Mouse (Mus musculus) gastrocnemius, postnatal 14 days (tissue): Measurements from ENCODE around the gene Bcar3. TPM values are rescaled to one million over a fixed set of nuclear protein-coding genes. Genes with fewer than 3 reads are reported as not detected.

Source experiments
- DNase-seq: peaks from one replicate; pipeline ENCODE4 v3.0.0; 2021; ENCODE audit warnings: mixed read lengths
- intact Hi-C: fragments of 180-260 bp; cut with DNase I; formaldehyde crosslinking; loops from one replicate; pipeline ENCODE4 v1.15.1; 2025; ENCODE audit warnings: low total_unique reads
- total RNA-seq, 2 experiments: library from RNA; stranded (reverse); gene quantifications; 2 replicates each; pipeline ENCODE4 v1.2.3; 2021

Bcar3 gene
- total RNA-seq, 2 experiments from 2014 or later = 8.3 to 9.5 TPM

DNA sequence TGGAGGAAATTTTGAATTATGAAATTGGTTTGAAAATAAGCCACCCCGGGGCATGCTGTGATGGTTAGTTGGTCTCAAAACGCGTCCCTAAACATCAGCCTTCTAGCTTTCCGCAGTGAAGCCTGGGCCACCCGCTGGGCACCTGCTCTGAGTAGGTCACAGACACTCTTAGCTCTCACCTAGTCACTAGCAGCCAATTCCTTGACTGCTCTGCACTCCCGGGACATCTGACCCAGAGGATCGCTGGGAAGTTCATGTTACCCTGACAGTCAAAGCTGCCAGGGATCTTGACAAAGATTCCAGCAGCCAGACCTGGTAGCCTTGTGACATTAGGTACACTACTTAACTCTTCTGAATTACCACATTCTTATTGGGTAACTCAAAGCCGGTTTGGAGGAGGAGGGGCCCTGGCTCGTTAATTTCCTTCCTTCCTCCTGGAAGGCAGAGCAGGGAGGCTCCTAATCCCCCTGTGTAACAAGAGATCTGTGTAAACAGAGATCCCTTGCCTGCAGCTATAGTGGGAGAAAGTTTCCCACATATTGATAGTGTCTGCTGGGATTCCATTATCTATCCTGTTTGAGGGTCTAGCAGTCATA lies 139.0 kb downstream of the Bcar3 start:
- DNase-seq = no peak
- intact Hi-C loops = no loop called here

DNA sequence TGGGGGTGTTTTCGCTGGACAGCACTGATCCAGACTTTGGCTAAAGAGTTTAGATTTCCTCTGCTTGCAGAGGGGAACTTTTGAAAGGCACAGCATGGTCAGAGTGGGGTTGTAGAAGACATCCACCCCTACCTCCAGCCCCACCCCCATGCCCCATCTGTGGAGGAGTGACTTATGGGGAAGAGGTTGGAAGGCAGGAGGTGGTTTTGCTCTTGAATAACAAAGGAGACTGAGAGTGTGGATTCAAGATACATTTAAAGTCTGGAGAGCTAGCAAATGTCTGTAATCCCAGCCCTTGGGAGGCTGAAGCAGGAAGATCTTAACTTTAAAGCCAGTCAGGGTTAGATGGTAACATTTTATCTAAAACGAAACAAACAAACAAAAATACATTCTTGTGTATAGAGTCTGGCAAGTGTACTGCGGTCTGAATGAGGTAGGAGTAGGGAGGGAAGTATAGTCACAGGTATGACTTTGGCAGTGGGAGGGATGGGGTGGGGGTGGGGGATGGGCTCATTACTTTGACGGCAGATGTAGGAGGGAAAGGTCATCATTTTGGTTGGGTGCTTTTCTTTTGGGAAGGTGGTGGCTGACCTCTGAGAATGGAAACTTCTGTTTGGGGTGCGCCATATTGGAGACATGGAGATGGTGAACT lies 140.2 kb downstream of the Bcar3 start:
- intact Hi-C loops = no loop called here
- no peak for DNase-seq

DNA sequence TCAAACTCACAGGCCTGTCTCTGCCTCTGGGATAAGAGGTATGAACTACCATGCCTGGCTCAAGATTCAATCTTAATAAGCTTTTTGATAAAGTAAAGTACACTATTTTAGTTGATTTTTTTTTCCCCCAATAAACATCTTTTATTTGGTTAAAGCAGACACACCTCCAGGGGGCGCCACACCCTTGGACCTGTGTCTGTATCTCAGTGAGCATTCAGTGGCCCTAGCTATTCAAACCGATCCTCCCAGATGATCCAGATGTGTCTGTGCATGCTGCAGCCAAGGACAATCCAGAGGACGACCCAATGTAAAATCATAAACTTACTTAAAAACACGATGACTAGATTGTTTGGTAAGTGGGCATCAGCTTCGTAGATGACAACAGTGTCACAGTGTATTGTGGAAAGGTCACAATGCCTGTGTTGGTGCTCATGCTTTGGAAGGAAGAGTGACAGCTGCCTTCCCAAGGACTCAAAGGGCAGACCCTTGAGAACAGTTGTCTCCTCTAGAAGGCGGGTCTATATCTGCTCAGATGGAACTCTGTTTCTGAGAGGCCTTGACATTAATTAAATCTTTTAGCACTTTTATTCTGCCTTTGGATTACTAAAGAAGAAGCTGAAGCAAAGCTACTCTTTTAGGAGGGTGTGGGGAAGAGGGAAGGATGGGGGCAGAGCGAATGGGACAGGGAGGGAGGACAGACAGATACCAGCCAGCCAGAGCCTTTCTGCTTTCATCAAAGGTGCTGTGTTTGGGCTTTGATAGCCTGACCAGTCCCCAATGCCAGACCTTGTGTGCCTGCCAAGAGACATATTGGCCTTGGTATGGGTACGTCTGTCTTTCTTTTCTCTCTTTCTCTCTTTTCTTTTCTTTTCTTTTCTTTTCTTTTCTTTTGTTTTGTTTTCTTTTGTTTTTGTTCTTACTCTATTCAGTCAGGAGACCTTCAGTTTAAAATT lies 141.3 kb downstream of the Bcar3 start:
- intact Hi-C loops = no loop called here
- DNase-seq = no peak

DNA sequence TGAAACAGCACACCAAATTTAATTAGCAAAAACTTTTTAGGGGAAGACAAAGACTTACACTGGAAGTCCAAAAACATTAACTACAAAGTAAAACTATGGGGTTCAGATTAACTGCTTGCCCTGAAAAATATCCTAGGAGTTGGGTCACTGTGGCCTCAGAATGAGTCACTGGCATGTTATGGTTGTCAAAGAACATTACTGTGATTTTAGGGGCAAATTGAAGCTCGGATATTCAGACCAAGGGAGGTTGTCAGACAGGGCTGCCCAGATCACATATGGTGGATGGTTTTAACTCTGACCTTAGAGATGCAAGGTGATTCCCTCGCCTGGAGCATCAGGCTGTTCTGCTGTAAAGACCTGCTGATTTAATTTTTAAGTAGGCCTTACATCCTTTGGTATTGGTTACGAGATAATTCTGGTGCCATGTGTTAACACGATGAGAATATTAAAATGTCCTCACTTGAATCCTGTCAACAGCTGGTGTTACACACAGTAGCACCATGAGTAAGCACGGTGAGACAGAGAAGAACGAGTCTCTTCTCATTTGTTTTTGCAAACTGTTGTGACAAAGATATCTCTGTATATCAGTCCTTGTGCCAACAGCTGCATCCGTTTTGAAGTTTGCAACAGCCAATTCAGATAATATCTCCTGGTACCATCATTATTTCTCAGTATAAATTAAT lies 144.3 kb downstream of the Bcar3 start:
- no peak for DNase-seq
- intact Hi-C loops = no loop called here

DNA sequence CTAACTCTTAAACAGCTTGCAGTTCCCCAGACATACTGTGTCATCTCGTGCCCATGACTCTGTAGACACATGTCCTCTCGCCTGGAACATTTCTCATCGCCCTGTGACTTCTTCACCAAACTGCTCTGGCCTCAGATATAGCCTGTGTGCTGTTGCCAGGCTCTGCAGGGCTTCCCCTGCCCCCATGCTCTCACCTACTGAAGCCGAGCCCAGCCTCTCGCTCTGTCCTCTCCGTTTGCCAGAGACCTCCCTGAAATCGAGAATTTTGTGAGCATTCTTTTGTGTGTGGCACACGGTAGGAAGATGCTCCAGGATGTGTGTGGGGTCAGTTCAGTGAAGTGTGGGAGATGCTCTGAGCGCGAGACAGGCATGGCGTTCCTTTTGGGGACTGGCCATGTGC lies 151.8 kb downstream of the Bcar3 start:
- no peak for DNase-seq
- intact Hi-C loops = no loop called here

DNA sequence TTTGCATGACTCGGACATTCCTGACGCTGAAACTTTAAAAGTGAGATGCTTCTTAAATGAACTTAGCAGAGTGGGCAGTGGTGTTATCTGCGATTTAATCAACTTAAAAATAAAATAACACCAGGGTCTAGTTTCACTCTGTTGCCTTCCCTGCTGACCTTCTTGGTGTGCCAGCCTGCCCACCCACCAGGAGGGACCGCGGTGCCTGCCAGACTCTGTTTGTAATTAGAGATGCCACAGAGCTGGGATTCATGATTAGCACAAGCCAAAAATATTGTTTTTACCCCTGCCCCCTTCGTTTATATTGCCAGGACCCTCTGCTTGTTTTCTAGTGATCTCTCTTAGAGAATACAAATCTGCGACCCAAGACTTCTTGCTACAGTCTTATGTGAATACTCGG lies 152.7 kb downstream of the Bcar3 start:
- intact Hi-C loops = no loop called here
- DNase-seq = no peak

DNA sequence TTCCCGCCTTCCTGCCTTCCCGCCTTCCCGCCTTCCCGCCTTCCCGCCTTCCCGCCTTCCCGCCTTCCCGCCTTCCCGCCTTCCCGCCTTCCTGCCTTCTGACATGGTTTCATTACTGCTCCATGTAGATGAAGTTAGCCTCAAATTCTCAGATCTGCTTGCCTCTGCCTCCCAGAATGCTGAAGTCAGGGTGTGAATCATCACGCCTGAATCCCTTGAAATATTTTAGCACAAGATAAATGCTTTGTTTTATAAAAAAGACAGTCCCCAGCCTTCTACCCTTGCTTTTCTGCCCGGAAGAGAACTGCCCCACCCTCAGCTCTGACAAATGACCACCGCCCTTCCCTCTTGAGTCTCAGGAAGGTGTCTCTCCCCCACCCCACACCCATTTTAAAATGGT lies 154.3 kb downstream of the Bcar3 start:
- DNase-seq = no peak
- intact Hi-C loops = no loop called here

DNA sequence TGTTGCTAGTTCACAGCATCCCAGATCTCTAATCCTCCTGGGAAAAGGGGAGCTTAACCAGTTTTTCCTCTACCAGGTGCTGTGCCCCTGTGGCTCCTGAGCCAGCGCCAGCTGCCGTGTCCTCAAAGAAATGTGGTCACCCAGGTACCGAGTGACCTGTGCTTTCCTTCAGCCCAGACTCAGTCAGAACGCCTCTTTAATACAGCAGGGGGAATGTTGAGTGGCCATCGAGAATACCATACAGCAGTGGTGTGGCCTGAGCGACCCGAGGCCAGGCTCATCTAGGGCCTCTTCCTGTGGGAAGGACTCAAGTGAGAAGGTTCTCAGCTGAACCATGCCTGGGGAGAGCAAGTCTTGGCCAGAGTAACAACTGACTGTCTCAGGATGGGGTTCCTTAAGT lies 156.1 kb downstream of the Bcar3 start:
- intact Hi-C loops = no loop called here
- no peak for DNase-seq

DNA sequence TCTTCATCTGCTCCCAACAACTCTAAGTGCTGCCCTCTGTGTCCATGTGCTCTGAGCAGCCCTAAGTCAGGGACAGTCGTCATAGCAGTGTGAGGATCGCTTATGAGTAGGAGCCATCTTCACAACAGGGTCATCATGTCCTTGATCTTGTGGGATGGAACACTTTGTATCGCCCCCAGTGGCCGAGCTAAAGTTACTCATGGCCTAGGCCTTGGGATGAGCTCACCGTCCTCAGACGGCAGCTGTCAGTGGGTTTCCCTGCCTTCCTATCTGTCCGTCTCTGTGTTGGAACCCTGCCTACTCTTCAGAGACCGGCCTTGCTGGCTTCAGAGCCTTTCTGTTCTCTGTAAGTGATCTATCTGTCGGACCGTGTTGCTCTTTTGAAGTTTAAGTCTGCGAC lies 159.9 kb downstream of the Bcar3 start:
- intact Hi-C loops = no loop called here
- no peak for DNase-seq

DNA sequence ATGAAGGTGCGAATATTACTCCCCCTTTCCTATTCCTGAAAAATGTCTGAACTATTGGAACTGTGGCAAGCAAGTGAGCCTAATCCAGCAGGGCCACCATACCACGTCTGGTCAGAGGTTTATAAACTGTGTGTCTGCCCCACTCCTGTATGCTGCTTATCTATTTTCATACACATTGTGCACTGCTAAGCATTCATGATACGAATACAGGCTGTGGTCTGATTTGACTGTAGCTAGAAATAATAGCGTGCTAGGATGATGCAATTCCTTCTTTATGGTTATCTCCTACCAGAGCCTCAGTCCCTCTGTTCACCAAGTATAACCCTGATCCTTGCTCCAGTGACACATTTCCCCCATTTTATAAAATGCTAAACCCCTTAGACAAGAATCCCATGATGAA lies 162.2 kb downstream of the Bcar3 start:
- DNase-seq = no peak
- intact Hi-C loops = loop anchor here (5.0 kb wide), 1 partner anchor 34 kb away; no protein-coding TSS in a partner anchor

DNA sequence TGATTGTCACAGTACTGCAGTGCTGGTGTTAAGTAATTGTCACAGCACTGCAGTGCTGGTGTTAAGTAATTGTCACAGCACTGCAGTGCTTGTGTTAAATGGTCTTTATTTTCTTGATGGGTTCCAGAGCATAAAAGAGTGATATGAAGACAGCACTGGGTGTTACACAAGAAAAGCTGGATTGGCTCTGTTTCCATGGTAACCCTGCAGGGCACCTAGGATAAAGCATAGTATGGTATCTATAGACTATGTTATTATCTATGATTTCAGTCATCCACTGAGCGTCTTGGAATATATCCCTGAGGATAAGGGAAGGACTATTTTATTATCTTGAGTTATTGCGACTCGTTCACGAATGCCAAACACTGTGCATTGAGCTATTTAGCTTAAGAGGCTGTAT lies 162.9 kb downstream of the Bcar3 start:
- no peak for DNase-seq
- intact Hi-C loops = loop anchor here (5.0 kb wide), 1 partner anchor 35 kb away; no protein-coding TSS in a partner anchor

DNA sequence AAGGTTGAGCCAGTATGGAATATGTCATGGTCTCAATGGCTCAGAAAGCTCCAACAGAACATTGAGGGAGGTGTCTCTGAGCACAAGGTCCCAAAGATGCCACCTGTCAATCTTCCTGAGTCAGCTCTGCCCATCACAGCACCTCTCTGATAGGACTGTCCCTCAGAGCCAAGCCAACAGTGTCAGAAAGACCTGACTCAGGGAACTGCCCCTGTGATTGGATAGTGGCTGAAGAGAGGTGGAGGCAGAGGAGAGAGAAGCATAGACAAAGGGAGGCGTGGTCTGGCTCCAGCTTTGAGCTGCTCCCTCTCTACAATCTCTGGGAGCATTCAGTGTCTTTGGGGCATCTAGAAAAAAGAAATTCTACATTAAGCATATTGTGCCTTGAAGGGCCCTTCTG lies 163.8 kb downstream of the Bcar3 start:
- no peak for DNase-seq
- intact Hi-C loops = loop anchor here (5.0 kb wide), 1 partner anchor 35 kb away; no protein-coding TSS in a partner anchor

DNA sequence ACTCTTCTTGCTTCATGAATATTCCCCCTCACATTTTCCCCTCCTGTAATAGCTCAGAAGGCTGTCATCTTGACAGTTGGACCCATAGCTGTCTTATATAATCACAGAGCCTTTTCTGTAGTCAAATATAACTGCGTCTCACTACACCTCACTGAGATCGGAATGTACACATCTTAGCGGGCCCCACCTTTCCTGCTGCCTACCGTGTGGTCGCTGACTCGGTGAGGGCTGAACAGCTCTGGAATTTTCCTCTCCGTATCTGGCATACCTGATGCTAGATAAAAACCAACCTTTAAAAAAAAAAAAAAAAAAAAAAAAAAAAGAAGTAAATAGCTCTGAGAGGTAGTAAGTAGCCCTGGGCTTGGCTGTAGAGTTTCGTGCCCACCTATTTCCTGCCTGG lies 164.8 kb downstream of the Bcar3 start:
- intact Hi-C loops = loop anchor here (5.0 kb wide), 1 partner anchor 36 kb away; no protein-coding TSS in a partner anchor
- DNase-seq = no peak

DNA sequence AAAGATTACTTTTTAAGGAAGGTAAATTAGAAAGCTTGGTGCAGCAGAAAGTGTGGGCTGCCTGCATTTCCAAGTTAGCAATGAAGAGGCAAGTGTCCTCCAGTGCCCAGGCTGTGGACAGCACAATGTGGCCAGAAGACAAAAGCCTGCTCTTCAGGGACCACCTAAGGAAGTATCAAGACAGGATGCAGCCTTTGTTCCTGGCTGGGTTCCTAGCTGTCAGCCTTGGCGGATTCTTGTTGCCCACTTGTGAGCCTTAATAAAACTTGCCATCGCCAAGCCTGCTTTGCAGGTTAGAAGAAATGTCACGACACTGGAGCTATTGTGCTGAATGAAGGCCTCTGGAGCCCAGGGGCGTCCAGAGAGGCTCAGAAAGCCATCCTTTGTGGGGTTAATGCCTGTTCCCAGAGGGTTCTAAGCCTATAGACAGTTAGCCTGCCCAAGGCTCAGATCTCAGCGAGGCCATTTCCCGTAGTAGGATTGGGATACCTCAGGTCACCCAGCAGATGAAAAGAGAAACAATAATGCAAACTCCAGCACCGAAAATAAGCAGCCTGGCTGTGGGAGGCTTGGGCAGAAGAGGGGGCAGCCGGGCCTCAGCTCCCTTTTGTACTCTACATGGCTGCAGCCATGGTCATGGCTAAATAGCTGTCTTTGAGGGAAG lies 167.0 kb downstream of the Bcar3 start:
- intact Hi-C loops = no loop called here
- DNase-seq = no peak

DNA sequence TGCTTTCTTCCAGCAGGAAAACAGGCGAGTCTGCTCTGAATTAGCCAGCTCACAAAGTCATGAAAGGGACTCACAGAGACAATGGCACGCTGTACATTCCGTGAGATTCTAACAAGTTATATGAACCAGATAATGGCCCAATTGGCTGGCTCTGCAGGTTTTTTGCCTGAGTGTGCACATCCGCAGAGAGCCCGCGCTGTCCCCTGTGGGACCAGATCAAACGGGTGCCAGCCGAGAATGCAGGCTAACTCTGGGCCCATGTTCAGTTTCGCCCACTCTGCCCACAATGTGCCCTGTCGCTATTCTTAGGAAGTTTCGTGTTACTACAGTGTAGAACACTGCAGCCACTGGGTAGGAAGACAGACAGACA lies 167.6 kb downstream of the Bcar3 start:
- DNase-seq = no peak
- intact Hi-C loops = no loop called here

DNA sequence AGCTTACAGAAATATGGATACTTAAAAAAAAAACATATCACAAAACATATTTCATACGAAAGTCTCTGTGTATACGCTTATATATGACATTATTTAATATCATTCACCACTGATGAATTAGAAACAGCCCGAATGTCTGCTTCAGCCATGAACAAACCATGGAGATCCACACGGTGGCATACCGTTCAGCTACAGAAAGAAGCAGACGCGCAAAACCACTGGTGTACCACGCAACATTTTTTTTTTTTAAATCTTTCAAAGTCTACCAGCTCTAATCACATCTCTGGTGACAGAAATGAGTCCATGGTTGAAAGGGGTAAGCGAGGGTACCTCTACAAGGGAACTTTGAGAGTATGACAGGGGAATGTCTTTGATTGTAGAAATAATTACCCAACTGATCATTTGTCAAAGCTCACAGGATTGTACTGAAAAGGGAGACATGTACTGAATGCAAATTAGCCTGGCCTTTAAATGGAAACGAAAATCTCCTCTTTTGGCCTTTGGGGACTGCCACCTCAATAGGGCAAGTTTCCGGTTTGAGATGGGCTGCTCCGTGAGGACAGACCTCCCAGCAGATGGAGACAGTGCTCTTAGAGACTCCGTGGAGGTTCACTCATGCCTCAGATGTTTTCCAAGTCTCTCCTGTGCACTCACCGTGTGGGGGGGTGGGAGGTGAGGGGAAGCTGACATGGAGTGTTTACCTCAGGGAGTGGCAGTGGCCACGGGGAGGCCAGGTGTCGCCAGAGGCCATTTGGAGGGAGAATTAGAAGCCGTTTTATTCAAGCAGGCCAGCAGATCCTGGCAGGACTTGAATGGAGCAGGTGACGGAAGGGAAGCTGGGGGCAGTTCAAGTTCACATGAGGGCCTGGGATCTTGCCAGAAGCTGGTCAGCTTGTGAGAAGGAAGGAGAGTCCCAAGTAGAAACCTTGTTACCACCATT lies 168.3 kb downstream of the Bcar3 start:
- intact Hi-C loops = no loop called here
- DNase-seq = peak; percentile 63

DNA sequence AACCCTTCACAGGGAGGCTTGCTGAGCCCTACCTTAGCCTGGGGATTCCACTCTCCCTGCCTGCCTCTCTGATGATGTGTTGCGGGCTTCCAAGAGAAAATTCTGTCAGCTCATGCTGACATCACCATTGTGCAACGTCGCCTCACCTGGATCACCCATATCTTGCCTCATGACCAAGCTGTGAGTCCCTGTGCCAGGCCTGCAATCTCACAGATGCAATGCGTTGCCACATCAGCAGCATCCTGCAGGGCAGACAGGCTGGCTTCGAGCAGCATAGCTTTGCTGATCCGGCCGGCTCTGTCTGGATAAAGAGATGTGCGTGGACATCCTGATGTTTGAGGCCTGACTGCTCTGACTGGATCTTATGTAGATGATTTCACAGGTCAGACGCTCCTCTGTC lies 169.2 kb downstream of the Bcar3 start:
- intact Hi-C loops = no loop called here
- DNase-seq = no peak

DNA sequence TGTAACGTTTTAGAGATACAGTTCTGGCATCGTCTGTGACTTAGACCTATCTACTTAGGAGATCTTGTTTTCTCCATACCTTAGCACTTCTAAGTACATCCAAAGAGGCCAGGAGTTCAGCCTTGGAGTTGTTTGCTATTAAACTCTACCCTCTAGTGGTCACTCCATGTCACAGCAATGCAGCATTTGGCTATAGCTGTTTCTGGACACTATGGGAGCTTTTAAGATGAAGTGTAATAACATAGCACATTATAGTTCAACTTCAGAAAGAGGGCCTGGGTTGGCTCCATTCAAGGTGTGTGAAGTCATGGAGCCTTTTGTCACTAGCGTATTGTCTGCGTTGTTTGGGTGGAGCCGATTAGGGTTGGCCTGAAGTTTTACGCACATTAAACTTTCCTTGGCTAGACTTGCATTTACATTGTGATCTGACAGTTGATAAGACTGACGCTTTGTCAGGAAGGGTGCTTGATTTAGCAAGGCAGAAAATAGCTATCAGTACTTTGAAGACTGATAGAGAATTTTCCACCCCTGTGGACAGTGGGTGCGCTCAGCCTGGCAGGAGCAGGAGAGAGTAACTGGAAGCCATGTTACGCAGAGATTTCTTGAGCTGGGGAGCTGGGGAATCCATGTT lies 172.3 kb downstream of the Bcar3 start:
- DNase-seq = peak; percentile 44
- intact Hi-C loops = no loop called here
